In genomic region chr5:35729844-35730243, GRCm38 (mm10) we compare ENCODE assay signal across 9 mouse cellular contexts. TPM values are rescaled to one million over a fixed set of nuclear protein-coding genes. Genes with fewer than 3 reads are reported as not detected.
A peak's percentile ranks its signal among the peaks of the same experiment; 100 is the strongest.
DNase-seq lines count a peak whose midpoint lies in the region; ATAC-seq and TF ChIP-seq lines count a peak whose summit lies in the region.
"Had no signal": no experiment of that assay in that cellular context is flagged by ENCODE, and none has a peak within 500 bp of the region (broad histone marks: within the 10 kb centered on the region; RNA-seq: fewer than 3 reads in every experiment).

No protein-coding gene starts in this region.

- 52% methylated on average over 3 of the region's 3 CpGs for whole genome bisulfite sequencing in liver, embryonic 15.5 days (ENCODE audit: insufficient replicate concordance)

- H3K9ac ChIP-seq in liver, embryonic 15.5 days = no peak overlapping the region

- DNase-seq in gastrocnemius, adult 2 months = peak; percentile 53
- DNase-seq in gastrocnemius, adult 18-20 months (ENCODE audit: low spot score) = no peak
- DNase-seq in yolk sac, embryonic 10.5 days (ENCODE audit: low spot score) = peak; percentile 35
- DNase-seq in right cerebral cortex, adult 18-20 months = no peak
- DNase-seq in layer of hippocampus, adult 18-20 months (ENCODE audit: low spot score in 2 of 2) = no peak

- no peak overlapping the region for H3K4me2 ChIP-seq in liver, embryonic 15.5 days
- H3K4me2 ChIP-seq: embryonic facial prominence, embryonic 13.5 days had no signal

- H3K27ac ChIP-seq in gastrocnemius, adult 2 months = peak overlapping the region; percentile 80
- peak overlapping the region; percentile 95 for H3K27ac ChIP-seq in brown adipose tissue, adult 24 weeks (replicated peaks; ENCODE audit: low read depth, low read length)
- 0 out of 2 replicates have a peak overlapping the region, but pooled peaks have one; percentile 73 for H3K27ac ChIP-seq in liver, embryonic 15.5 days (replicated peaks)

- no peaks in the 10 kb centered on the region for H3K36me3 ChIP-seq in liver, embryonic 15.5 days (replicated peaks)
- H3K36me3 ChIP-seq: embryonic facial prominence, embryonic 13.5 days had no signal

- H3K4me3 ChIP-seq in gastrocnemius, adult 2 months = no peak overlapping the region
- H3K4me3 ChIP-seq in brown adipose tissue, adult 24 weeks (ENCODE audit: insufficient read depth, low read depth, low read length) = peak overlapping the region; percentile 70
- H3K4me3 ChIP-seq in liver, embryonic 15.5 days (replicated peaks) = no peak overlapping the region
- H3K4me3 ChIP-seq: embryonic facial prominence, embryonic 13.5 days had no signal

- no peaks in the 10 kb centered on the region for H3K9me3 ChIP-seq in liver, embryonic 15.5 days (replicated peaks)
- H3K9me3 ChIP-seq: embryonic facial prominence, embryonic 13.5 days had no signal

- H3K4me1 ChIP-seq in brown adipose tissue, adult 24 weeks (ENCODE audit: control insufficient read depth, insufficient read depth, insufficient read length, low read length) = peaks cover 27% of the 10 kb centered on the region
- H3K4me1 ChIP-seq in liver, embryonic 15.5 days (replicated peaks) = peaks cover 4% of the 10 kb centered on the region; the same call in 1 of the 2 replicates

- intact Hi-C loops in gastrocnemius, adult 2 months (cut with DNase I) = no loop called here

- H3K27me3 ChIP-seq in liver, embryonic 15.5 days = 0 out of 2 replicates have a peak, but pooled peaks cover 2% of the 10 kb centered on the region
- H3K27me3 ChIP-seq: embryonic facial prominence, embryonic 13.5 days had no signal

- TF ChIP-seq CTCF in gastrocnemius, adult 2 months (IDR thresholded peaks at IDR 0.05) = no peak

- peak; percentile 57 for ATAC-seq in inflammation-experienced regulatory T-cells, adult 6 months
- ATAC-seq in liver, embryonic 15.5 days (ENCODE audit: insufficient read depth) = no peak

RNA-seq across cellular contexts. Expression of gene Sh3tc1, which starts 9.9 kb away (rescaled TPM):
- 1 to 10 TPM; 2.2 to 2.4 TPM for total RNA-seq in gastrocnemius, adult 2 months (2021)
- 1 to 10 TPM; 2.1 to 3.9 TPM for total RNA-seq in gastrocnemius, adult 18-20 months (2021)
- polyA plus RNA-seq in brown adipose tissue, adult 24 weeks (2012; ENCODE audit: insufficient read depth, insufficient read length, missing spikeins) = 16.6 and 17.9 TPM in 2 replicates
- polyA plus RNA-seq in inflammation-experienced regulatory T-cells, adult 6 months (2017; shearing (Covaris generic)) = 1 to 10 TPM; 1.1 to 2.2 (median 1.4) TPM
- 2.7 and 3.3 TPM in 2 replicates for polyA plus RNA-seq in liver, embryonic 15.5 days (2015; fragmentation: Nextera tagmentation; extraction: Ambion mirVana)
- 1 to 10 TPM; 1.5 to 2.6 TPM for total RNA-seq in layer of hippocampus, adult 18-20 months (2021)

RNA-seq across cellular contexts. Expression of gene Ablim2, which starts 27.8 kb away (rescaled TPM):
- total RNA-seq in gastrocnemius, adult 2 months (2021) = 10 to 100 TPM; 40.7 to 42.5 TPM
- total RNA-seq in gastrocnemius, adult 18-20 months (2021) = 10 to 100 TPM; 35.0 to 45.0 TPM
- polyA plus RNA-seq in brown adipose tissue, adult 24 weeks (2012; ENCODE audit: insufficient read depth, insufficient read length, missing spikeins) = 4.6 and 7.5 TPM in 2 replicates
- polyA plus RNA-seq in inflammation-experienced regulatory T-cells, adult 6 months (2017; shearing (Covaris generic)) = 1 to 10 TPM; 1.8 to 2.1 (median 1.8) TPM
- 0.36 and 0.52 TPM in 2 replicates for polyA plus RNA-seq in liver, embryonic 15.5 days (2015; fragmentation: Nextera tagmentation; extraction: Ambion mirVana)
- 100 to 1,000 TPM; 131 to 142 TPM for total RNA-seq in layer of hippocampus, adult 18-20 months (2021)

RNA-seq across cellular contexts. Expression of gene Htra3, which starts 50.3 kb away (rescaled TPM):
- 10 to 100 TPM; 40.1 to 52.2 TPM for total RNA-seq in gastrocnemius, adult 2 months (2021)
- total RNA-seq in gastrocnemius, adult 18-20 months (2021) = 10 to 100 TPM; 28.4 to 34.8 TPM
- 60.4 and 62.3 TPM in 2 replicates for polyA plus RNA-seq in brown adipose tissue, adult 24 weeks (2012; ENCODE audit: insufficient read depth, insufficient read length, missing spikeins)
- polyA plus RNA-seq in inflammation-experienced regulatory T-cells, adult 6 months (2017; shearing (Covaris generic)) = not detected
- 1.9 and 2.2 TPM in 2 replicates for polyA plus RNA-seq in liver, embryonic 15.5 days (2015; fragmentation: Nextera tagmentation; extraction: Ambion mirVana)
- 1 to 10 TPM; 7.5 to 7.7 TPM for total RNA-seq in layer of hippocampus, adult 18-20 months (2021)

Comparison
In these comparisons a context has a peak if more than half of its experiments do, and no peak if none do; other contexts are left out.
1. DNase-seq: peak in gastrocnemius, adult 2 months (single experiment) and yolk sac, embryonic 10.5 days (single experiment); none in gastrocnemius, adult 18-20 months (single experiment), right cerebral cortex, adult 18-20 months (single experiment) and layer of hippocampus, adult 18-20 months (0 of 2).
2. Peak in every context shown above with its lines, with median percentiles within 50 percentile points of each other: H3K27ac ChIP-seq.